ENCODE assay signal across 11 mouse cellular contexts in genomic region chr11:99389264-99389663, GRCm38 (mm10). TPM values are rescaled to one million over a fixed set of nuclear protein-coding genes. Genes with fewer than 3 reads are reported as not detected.
DNase-seq lines count a peak whose midpoint lies in the region; ATAC-seq and TF ChIP-seq lines count a peak whose summit lies in the region.
"Had no signal": no experiment of that assay in that cellular context is flagged by ENCODE, and none has a peak within 500 bp of the region (broad histone marks: within the 10 kb centered on the region; RNA-seq: fewer than 3 reads in every experiment).

Gene Krt10, minus strand, starts transcription at chr11:99389364.

- no peak for DNase-seq in kidney, postnatal 0 days (ENCODE audit: low spot score)
- DNase-seq in kidney, postnatal 10 days, result no peak
- DNase-seq in hindbrain, embryonic 11.5 days (ENCODE audit: low spot score), result no peak
- DNase-seq in adrenal gland, adult 18-20 months (ENCODE audit: low spot score in 2 of 2), result no peak
- DNase-seq in right cerebral cortex, adult 2 months (ENCODE audit: low spot score in 2 of 2), result no peak
- DNase-seq in lung, adult 18-20 months, result no peak
- DNase-seq: cerebellum, adult 18-20 months had no signal

- H3K9ac ChIP-seq in kidney, postnatal 0 days (ENCODE audit: low read depth, low read length), result no peak within 1 kb of the TSS
- H3K9ac ChIP-seq in hindbrain, embryonic 11.5 days (ENCODE audit: low read depth, low read length), result no peak within 1 kb of the TSS
- H3K9ac ChIP-seq in midbrain, embryonic 12.5 days (replicated peaks), result no peak within 1 kb of the TSS

- no peak for ATAC-seq in kidney, postnatal 0 days (replicated peaks; ENCODE audit: low FRiP score, low read depth)
- ATAC-seq in hindbrain, embryonic 11.5 days (ENCODE audit: low FRiP score), result no peak
- no peak for ATAC-seq in midbrain, embryonic 12.5 days (ENCODE audit: low FRiP score, low read depth)

- H3K27ac ChIP-seq in kidney, postnatal 0 days, result no peak within 1 kb of the TSS
- no peak within 1 kb of the TSS for H3K27ac ChIP-seq in cortical plate, adult 2 months (ENCODE audit: insufficient read depth, low read length)
- H3K27ac ChIP-seq in hindbrain, embryonic 11.5 days (ENCODE audit: low read depth, low read length), result no peak within 1 kb of the TSS
- H3K27ac ChIP-seq in midbrain, embryonic 12.5 days (replicated peaks), result no peak within 1 kb of the TSS
- H3K27ac ChIP-seq: macrophage had no signal

- no peaks in the 10 kb centered on the region for H3K27me3 ChIP-seq in kidney, postnatal 0 days (ENCODE audit: insufficient read depth, low read length)
- no peaks in the 10 kb centered on the region for H3K27me3 ChIP-seq in hindbrain, embryonic 11.5 days (ENCODE audit: control insufficient read depth, insufficient read depth, low read length)
- peaks cover 3% of the 10 kb centered on the region; the same call in 1 of the 2 replicates for H3K27me3 ChIP-seq in midbrain, embryonic 12.5 days

- no peak within 1 kb of the TSS for H3K4me2 ChIP-seq in kidney, postnatal 0 days (ENCODE audit: low read length)
- H3K4me2 ChIP-seq in hindbrain, embryonic 11.5 days (replicated peaks; ENCODE audit: low read depth, low read length), result no peak within 1 kb of the TSS
- H3K4me2 ChIP-seq in midbrain, embryonic 12.5 days (replicated peaks), result no peak within 1 kb of the TSS

- TF ChIP-seq CTCF in kidney, postnatal 0 days (IDR thresholded peaks at IDR 0.05; ENCODE audit: low read depth), result no peak
- no peak for TF ChIP-seq CTCF in cortical plate, adult 2 months (IDR thresholded peaks at IDR 0.05; ENCODE audit: extremely low read depth, insufficient read depth, low read length)

- TF ChIP-seq POLR2A in cortical plate, adult 2 months (IDR thresholded peaks at IDR 0.05; ENCODE audit: extremely low read depth, insufficient read depth, low read length), result no peak

- H3K4me3 ChIP-seq in kidney, postnatal 0 days (replicated peaks; ENCODE audit: low read depth, low read length), result no peak within 1 kb of the TSS
- no peak within 1 kb of the TSS for H3K4me3 ChIP-seq in cortical plate, adult 2 months (ENCODE audit: insufficient read depth, low read length)
- H3K4me3 ChIP-seq in hindbrain, embryonic 11.5 days (ENCODE audit: low read depth, low read length), result no peak within 1 kb of the TSS
- no peak within 1 kb of the TSS for H3K4me3 ChIP-seq in midbrain, embryonic 12.5 days

- WGBS in kidney, postnatal 0 days, result 86% methylated on average over 4 of the region's 4 CpGs
- 78% methylated on average over 4 of the region's 4 CpGs for WGBS in hindbrain, embryonic 11.5 days
- WGBS in midbrain, embryonic 12.5 days, result 89% methylated on average over 4 of the region's 4 CpGs

- no peaks in the 10 kb centered on the region for H3K9me3 ChIP-seq in kidney, postnatal 0 days (replicated peaks; ENCODE audit: low read length)
- no peaks in the 10 kb centered on the region for H3K9me3 ChIP-seq in hindbrain, embryonic 11.5 days (ENCODE audit: control insufficient read depth, low read length)
- H3K9me3 ChIP-seq in midbrain, embryonic 12.5 days, result no peaks in the 10 kb centered on the region
- H3K9me3 ChIP-seq: G1E had no signal

- H3K4me1 ChIP-seq in kidney, postnatal 0 days (replicated peaks; ENCODE audit: insufficient read depth, low read length), result no peaks in the 10 kb centered on the region
- peaks cover 7% of the 10 kb centered on the region for H3K4me1 ChIP-seq in cortical plate, adult 2 months (ENCODE audit: control insufficient read depth, insufficient read depth, low read length)
- H3K4me1 ChIP-seq in hindbrain, embryonic 11.5 days (replicated peaks; ENCODE audit: control insufficient read depth, insufficient read depth, low read length), result no peaks in the 10 kb centered on the region
- H3K4me1 ChIP-seq in midbrain, embryonic 12.5 days, result peaks cover 10% of the 10 kb centered on the region

- no peaks in the 10 kb centered on the region for H3K36me3 ChIP-seq in kidney, postnatal 0 days (ENCODE audit: insufficient read depth, low read length)
- H3K36me3 ChIP-seq in hindbrain, embryonic 11.5 days (ENCODE audit: control insufficient read depth, insufficient read depth, low read length), result no peaks in the 10 kb centered on the region
- H3K36me3 ChIP-seq in midbrain, embryonic 12.5 days, result no peaks in the 10 kb centered on the region

RNA-seq across cellular contexts. Expression of gene Krt10, which starts in this region (rescaled TPM):
- polyA plus RNA-seq in kidney, postnatal 0 days (2015; fragmentation: Nextera tagmentation; extraction: Ambion mirVana), result 35.5 and 42.6 TPM in 2 replicates
- 10.5 and 12.9 TPM in 2 replicates for polyA plus RNA-seq in cortical plate, adult 2 months (2012; rRNA removed)
- 27.8 and 35.1 TPM in 2 replicates for polyA plus RNA-seq in hindbrain, embryonic 11.5 days (2014; fragmentation: Nextera tagmentation; extraction: Ambion mirVana)
- 35.9 and 37.2 TPM in 2 replicates for polyA plus RNA-seq in midbrain, embryonic 12.5 days (2016; fragmentation: Nextera tagmentation; extraction: Ambion mirVana)
- total RNA-seq in adrenal gland, adult 18-20 months (2021), result 1 to 10 TPM; 3.4 to 5.9 TPM
